Mouse (Mus musculus) urinary bladder, postnatal 36 days (tissue): ENCODE measurements around the gene Ccdc58.
"Not testable (repeated sequence)": the region's sequence is repeated elsewhere in the genome, so short reads cannot be mapped to it uniquely, and the experiment has no call there.

Source experiments
- DNase-seq, 2 experiments: peaks; one replicate each; pipeline ENCODE4 v3.0.0; 2022; ENCODE audit warnings: low spot score in 2 of 2, mixed read lengths in 1 of 2

Gene Ccdc58

DNA sequence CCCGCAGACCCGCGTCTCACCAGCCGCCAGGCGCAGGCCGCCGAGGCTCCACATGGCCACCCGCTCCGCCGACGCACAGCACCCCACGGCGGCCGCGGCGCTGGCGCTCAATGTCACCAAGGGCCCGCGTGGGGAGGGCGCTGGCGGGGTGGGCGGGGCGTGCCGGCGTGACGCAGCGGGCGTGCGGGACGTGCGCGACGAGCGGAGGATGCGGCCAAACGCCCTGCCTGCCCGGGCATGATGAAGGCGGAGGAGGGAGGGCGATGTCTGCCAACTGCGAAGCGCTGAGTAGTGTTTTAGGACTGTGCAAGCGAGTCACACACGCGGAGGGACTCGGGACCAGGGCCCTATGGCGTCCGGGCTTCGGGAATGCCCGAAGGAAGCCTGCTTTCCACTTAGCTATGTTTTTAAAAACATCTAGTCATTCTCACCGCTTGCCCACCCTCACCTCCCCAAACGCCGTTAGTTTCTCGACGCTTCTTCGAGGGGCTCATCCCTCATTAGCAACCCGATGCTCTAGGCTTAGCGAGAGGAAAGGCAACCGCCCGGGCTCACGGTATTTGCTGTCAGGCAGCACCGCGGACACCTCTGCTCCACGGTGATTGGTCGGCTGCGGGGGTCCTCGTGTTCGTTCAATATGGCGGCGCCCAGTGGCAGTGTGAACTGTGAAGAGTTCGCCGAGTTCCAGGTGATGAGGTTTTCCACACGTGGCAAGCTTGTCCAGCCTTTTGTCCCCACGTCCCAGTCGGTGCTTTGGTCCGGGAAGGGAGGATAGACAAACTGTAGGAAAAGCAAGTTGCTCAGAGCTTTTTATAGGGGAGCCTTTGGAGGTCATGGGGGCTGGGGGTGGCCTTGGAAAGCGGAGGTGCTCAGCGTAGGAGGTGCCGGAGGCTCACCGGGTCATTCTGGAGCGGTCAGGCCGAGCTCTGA is at the start of gene Ccdc58, which contains the start of gene Fam162a:
Gene Ccdc58 (plus strand): TSS at position 236 of the 930 bp plus-strand sequence.
Gene Fam162a (minus strand): TSS at position 145 of the 930 bp plus-strand sequence.
- peak; percentile 89 to 91 for DNase-seq

DNA sequence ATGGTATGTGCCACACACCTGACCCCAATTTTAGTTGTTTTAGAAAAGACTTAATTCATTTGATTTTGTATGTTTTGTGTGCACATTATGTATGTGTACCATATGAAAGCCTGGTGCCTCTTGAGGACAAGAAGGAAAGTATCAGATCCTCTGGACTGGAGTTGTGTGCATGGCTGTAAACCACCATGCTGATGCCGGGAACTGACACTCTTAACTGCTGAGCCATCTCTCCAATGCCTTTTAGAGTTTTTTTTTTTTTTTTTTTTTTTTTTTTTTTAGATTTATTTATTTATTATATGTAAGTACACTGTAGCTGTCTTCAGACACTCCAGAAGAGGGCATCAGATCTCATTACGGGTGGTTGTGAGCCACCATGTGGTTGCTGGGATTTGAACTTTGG is 43.4 kb upstream of the Ccdc58 start:
- not testable (repeated sequence) for DNase-seq

DNA sequence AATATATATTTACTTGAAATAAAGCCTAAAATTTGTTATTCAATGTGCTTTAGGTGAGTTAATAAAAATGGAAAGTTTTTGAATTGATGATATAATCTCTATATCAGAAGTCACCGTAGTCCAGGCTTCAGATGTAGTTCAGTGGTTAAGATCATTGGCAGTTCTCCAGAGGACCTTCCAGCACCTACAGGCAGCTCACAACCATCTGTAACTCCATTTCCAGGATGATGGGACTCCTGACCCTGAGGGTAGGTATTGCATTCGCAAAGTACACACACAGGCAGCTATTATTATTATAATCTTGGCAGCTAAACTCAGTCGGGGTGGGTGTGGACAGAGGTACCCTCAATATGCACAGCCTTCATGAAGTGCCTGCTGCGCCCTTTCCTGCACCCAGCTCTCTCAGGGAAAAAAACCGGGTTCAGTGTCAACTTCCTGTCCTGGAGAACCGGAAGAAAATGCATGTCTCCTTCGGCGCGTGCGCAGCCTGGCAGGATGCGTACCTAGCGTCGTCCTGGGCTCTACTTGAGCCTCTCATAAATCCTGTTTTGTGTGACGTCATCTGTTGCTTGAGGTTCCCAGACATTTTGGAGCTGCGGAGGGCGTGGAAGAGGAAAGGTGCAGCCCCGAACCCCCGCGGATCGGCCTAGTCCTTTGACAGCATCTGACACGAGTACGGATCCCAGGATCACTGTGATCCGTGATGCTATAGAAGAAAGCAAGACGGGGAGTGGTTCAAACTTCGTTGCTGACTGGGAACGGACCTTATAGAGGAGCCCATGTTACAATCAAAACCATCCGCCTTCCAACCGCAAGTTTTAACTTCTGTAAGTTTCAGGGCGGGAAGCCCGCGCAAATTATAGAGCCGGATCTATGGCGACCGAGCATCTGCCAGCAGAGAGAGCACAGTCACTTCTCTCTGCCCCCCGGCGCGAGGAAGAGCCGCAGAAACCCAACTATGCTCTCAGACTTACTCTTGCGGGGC is 30.6 kb upstream of the Ccdc58 start, which contains the start of gene Wdr5b:
Gene Wdr5b (plus strand): TSS at position 551 of the 985 bp plus-strand sequence.
- peak; percentile 77 to 91 for DNase-seq

DNA sequence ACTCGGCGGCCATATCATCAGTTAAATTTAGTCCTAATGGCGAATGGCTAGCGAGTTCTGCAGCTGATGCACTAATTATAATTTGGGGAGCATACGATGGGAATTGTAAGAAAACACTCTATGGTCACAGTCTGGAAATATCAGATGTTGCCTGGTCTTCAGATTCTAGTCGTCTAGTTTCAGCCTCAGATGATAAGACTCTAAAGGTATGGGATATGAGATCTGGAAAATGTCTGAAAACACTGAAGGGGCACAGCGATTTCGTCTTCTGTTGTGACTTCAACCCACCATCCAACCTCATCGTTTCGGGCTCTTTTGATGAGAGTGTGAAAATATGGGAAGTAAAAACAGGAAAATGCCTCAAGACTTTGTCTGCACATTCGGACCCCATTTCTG is 29.9 kb upstream of the Ccdc58 start:
- no peak for DNase-seq

DNA sequence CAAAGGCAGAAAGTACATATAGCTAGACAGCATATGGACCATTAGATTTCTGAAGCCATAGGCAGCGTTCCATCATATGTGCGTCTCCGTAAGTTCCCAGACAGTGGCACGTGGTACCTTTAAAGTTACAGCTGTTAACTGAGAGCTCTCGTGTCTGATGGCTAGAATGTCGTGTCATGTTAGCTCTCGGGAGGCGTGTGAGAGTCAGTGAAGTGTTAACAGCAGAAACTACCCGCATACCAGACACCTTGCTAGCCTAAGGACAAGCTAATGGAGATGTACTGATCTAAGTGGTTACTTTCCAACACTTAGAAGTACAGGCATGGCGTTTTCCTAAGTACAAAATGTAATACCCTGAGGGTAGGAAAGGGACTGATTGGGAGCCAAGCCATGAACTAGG is 28.4 kb upstream of the Ccdc58 start:
- DNase-seq = no peak

DNA sequence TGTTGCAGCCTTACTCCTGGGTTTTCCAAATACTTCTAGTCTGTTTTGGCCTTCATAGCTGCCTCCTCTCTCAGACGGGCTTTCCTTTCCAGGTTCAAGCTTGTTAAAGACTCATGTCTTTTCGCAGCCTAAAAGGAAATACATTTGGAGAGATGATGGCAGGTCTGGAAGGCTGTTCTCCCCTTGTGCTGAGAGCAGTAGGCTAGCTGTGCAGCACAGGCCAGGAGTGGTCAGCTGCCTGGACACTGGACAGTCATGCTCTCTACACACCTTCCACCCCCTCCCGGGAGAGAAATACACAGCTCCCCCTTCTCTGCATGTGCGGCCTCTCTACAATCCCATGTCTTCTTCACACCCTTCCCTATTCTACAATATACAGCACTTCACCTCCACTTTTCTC is 27.5 kb upstream of the Ccdc58 start:
- DNase-seq = no peak

DNA sequence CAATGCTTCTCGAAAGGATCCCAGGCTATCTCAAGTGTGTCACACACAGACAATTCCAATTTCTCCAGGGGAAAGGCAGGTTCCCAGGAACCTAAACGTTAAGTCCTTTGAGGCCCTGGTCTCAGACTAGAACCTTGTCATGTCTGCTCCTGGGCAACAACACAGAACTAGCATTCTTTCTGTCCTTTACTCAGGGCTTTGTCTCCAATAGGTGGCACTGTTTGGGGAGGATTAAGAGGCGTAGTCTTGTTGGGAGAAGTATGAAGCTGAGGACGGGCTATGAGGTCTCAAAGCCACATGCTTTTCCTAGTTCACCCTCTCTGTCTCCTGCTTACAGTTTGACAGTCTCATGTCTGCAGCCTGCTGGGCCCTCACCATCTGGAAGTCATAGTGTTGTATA is 23.9 kb upstream of the Ccdc58 start:
- DNase-seq = no peak

DNA sequence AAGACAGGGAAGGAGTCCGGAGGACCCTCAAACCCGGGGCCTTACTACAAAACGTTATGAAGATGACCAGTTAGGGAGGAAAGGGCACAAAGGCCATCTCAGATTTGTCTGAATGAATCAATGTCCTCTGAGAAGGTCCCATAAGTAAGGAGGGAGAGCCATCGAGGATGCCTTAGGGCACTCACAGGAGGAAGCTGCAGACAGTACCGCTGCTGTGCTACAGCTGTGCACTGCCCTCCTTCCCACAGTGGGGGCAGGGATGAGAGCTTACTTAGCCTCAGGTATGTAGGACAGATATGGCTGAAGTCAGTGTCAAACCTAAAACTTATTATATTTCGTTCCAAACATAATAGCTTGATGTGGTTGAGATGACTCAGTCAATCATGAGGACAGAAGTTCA is 20.0 kb upstream of the Ccdc58 start:
- no peak for DNase-seq

DNA sequence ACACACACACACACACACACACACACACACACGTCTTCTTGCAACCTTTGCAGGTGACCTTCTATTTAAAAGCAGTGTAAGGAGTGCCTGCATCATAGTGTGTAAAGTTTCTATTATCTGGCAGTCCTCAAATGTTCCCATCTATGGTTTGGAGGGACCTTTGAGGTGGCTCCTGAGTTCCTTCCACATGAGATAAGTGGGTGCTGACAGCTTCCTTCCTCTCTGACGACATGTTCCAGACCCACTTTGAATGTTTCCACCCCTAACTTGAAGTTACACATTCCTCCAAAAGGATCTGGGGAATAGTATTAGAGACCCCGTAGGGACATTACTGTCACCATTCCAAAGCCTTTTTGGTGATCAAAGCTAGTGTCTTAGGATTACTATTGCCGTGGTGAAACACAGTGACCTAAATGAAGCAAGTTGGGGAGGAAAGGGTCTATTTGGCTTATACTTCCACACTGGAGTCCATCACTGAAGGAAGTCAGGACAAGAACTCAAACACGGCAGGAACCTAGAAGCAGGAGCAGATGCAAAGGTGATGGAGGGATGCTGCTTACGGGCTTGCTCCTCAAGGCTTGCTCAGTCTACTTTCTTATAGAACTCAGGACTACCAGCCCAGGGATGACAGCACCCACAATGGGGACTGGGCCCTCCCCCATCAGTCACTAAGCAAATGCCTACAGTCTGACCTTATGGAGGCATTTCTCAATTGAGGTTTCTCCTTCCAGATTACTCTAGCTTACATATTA is 17.8 kb upstream of the Ccdc58 start:
- DNase-seq = no peak

DNA sequence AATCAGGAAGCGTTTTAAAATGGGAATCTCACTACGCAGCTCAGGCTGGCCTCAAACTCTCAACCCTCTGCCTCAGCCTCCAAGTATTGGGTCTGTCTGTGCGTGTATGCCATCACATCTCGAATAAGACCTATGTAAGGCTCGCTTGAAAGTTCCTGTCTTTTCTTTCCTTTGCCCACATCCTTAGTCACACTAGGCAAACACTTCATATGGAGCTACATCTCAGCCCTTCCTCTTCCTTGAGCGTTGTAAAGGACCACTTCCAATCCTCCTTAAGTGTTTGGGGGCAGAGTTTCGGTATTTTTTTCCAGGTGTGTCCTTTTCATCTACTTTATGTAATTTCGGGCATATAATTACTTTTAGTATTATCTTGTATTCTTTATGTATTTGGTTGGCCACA is 16.6 kb upstream of the Ccdc58 start:
- no peak for DNase-seq

DNA sequence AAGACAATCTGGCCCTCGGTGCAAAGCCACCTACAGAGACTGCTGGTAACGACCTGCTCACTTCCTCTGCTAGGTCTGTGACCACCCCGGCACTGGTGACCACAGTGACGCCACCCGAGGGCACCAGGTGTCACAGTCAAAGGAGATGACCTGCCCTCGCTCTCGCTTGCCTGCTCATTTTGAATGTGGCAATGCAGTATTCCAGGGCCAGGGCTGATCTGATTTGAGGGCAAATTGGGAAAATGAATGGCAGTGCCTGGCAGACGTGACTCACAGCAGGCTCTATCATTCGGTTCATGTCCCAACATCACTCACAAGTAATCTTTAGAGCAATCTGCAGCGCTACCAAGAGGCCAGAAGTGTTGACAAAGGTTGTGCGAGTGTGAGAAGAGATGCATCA is 15.1 kb upstream of the Ccdc58 start:
- no peak for DNase-seq

DNA sequence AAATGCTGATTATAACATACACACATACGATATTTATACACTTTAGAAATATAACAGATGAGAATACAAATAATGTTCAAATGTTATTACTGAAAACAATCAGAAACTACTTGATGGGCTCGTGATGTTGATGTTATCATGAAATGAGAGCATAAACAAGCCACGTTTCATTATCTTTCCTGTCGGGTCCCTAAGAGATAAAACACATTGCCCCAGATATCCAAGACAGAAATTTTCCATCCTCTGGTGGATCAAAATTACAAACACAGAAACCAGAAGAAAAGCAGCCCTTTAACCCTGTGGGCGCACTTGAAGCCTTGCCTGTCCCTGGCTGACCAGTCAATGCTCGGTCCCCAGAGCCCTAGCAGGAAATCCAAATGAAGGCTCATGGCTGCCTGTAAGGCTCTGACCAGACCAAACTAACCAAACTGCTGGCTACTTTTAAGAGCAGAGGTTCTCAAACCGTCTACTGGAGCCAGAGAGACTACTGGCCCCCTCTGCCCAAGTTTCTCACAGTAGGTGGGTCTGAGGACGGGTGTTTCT is 13.5 kb upstream of the Ccdc58 start:
- no peak for DNase-seq

DNA sequence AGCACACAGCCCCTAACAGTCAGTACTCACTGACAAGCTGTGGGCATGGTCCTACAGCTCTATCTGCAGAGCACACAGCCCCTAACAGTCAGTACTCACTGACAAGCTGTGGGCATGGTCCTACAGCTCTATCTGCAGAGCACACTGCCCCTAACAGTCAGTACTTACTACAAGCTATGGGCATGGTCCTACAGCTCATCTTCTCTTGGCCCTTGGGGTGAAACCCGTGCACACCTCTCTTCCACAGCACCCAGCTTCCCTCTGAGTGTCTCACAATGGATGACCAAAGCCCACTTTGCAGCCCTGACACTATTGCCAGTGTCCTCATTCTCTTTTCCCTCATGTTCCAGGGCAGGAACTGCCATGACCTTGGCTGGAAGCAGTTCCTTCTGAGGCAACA is 9.0 kb upstream of the Ccdc58 start:
- not testable (repeated sequence) for DNase-seq

DNA sequence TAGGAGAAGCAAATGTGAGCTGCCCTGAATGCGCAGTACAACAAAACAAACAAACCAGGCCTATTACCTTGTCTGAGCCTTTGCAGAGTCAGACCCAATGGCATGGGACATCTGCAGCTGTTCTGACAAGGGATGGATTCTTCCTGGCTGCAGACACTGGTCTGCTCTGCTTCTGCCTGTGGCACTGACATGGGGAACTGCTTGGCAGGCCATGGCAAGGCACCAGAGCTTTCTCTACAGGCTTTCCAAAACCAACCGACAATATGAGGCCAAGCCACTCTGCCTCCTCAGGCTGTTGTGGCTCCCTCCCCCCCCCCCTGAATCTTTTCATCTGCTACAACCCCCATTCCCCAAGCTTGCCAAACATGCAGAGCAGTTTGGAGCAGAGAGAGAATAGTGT is 8.2 kb upstream of the Ccdc58 start:
- no peak for DNase-seq

DNA sequence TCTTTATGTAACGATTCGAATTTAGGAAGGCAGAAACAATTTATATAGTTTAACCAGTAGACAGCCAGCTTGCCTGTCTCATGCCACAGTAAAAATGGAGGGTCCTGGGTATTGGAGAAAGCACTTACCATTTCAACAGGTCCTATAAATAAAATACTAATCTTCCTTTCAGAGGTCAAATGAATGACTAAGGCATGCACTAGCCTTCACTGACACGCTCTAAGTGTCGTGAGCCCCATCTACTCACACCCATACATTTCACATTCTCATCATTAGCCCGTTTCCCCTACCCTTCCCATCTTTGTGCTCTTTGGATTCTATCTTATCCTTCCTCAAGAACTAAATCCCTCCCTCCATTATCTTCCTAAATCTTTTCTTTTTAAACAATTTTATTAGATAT is 6.6 kb upstream of the Ccdc58 start:
- DNase-seq = no peak

DNA sequence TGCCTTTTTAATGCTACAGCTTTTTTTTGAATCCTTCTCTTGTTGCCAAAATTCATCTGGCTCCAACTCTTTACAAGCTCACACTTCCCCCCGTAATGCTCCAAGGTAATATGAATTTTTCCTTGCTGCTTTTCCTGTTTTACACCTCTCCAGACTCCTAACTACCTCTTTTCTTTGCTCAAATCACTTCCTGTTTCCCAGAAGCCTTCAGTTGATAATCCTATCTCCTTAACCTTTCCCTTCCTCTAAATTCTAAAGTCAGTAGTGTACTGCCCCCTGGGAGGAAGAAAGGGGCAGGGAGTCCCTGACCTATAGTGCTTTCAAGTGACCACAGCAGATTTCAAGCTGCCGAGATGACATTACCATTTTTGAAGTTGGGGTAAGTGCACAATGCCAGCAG is 3.8 kb upstream of the Ccdc58 start:
- DNase-seq = no peak

DNA sequence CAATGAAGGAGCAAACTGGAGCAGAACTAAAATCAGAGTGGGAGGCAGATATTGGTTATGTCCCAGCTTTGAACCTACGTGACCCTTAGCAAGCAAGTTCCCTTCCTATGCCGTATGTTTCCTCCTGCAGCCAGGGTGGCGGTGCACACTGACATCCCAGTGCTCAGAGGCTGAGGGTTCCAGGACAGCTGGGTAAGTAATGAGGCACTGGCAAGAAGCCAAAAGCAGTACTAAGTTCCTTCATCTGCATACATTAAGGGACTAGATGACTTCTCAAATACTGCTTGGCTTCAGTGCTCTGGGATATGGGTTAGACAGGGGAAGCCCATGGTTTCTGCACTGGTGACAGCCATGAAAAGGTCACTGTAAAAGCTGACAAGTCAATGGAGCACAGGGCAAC is 3.1 kb upstream of the Ccdc58 start:
- DNase-seq = no peak

DNA sequence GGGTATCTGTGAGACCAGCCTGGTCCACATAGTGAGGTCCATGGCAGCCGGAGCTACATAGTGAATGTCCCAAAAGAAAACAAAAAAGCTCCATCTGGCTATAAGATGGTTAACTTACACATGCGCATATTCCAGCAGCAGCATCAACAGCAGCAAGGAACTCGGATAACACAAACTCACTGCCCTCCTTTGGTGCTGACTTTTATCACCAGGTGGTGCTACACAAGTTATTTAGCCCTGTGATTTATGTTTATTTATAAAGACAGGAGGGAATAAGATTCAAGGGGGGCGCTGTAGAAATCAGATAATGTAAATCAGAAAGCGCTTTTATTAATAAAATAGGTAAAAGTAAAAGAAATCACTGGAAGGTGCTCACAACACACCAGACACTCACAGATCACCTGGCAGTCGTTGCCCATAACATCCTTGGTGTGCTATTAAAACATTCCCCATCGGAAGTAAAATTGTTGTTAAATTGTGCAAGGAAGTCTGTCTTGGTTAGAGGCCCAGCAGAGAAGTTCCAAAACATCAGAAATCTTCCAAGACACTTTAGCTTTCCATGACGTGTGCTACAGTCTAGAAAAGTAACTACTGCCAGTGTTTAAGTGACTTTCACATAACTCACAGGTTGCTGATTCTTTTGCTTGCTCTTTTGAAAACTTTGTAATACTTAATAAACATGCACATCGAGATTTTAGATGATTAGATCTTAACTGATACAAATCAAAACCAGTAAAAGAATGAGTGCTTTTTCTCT is 1.5 kb upstream of the Ccdc58 start:
- no peak for DNase-seq

DNA sequence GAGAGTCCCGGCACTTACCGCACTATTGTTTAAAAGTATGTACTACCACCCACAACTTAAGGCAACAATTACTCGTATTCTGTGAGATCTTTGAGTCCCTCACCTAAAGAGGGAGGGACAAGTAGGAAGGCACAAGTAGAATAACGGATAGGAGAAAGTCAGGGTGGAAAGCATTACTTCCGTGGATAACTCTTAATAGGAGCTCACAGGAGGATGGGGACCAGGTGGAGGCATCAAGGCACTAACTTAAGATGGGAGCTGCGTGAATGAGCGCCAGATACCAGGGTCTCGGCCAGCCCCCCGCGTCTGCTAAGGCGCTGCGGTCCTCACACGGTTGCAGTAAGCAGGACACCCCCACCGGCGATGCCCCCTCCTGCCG is 425 bp upstream of the Ccdc58 start:
- no peak for DNase-seq

DNA sequence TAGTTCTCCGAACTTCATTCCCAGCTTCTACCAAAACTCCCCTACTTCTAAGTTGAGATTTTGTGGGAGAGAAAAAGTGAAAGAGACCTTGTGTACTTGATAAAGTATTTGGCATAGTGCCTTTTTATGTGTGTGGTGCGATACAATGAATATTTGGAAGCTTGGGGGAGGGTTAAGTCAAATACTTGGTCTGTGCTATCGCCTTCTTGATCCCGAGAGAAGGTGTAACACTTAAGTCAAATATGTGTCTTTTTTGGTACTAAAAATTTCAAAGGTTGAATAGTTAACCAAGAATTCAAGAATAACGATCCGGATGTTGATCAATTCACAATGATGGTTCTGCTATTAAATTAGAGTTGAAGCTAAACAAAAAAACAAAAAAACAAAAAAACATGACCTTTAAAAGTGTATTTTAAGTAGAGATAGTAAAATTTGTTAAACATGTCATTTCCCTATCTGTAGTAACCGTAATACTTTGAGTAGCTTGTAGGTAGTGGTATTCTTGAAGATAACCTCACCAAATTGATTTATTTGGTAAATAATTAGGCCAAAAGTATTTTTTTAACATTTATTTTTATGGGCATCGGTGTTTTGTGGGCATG is 1.0 kb downstream of the Ccdc58 start:
- DNase-seq = no peak
